Mouse (Mus musculus): ENCODE data around the gene Car8.

- TF ChIP-seq POLR2A (IDR thresholded peaks at IDR 0.05; ENCODE audit: borderline replicate concordance, extremely low read depth, insufficient read depth, insufficient read length, poor library complexity, severe bottlenecking): no peak
- no peak for TF ChIP-seq CTCF (IDR thresholded peaks at IDR 0.05; ENCODE audit: borderline replicate concordance, extremely low read depth, insufficient read depth, insufficient read length)
Measured at GRCm38 (mm10) chr4:8207924-8208323, 30.9 kb downstream of the Car8 start.
